Mouse (Mus musculus): ENCODE data around the gene Unc5a. TPM values are rescaled to one million over a fixed set of nuclear protein-coding genes. Genes with fewer than 3 reads are reported as not detected.

The Unc5a gene
- total RNA-seq, 2 experiments from 2014 or later = 56.2 to 60.2 TPM

DNA sequence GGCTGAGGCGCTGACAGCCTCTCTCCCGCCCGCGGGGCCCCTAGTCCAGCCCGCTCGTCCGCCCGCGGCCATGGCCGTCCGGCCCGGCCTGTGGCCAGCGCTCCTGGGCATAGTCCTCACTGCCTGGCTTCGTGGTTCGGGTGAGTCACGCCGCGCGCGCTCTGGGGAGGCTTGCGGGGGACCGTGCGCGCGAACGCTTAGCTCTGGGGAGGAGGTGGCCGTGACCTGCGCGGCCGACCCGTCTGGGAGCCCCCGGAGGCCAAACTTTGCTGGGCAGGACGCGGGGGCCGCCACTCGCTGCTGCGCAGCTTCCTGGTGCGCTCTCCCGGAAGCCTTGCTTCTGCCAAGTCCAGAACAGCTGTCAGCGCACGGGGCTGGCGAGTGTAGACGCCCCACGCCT is 381 bp downstream of the Unc5a start:
- intact Hi-C loops (cut with DNase I) = loop anchor here (5.0 kb wide), 1 partner anchor 142 kb away; no protein-coding TSS in a partner anchor
- peak in 1 of 2 experiments; percentile 71 for DNase-seq (ENCODE audit: extremely low spot score in 1 of 2, low spot score in 2 of 2)

DNA sequence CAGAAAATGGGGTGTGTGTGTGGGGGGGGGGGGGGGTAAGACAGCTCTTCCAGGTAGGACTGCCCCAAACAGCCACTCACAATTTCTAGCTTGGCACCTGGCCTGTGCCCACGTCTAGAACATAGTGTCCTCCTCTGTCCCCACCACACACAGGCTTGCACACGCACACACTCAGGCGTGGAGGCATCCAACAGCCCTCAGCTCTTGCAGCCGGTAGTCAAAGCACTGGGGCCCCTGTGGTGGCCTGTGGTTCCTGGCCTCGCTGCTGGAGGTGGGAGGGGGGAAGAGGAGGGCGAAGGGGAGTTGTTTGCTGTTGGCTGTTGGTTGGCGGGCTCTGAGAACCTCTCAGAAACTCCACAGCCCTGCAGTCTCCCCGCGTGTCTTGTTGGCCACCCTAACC is 920 bp downstream of the Unc5a start:
- intact Hi-C loops (cut with DNase I) = no loop called here
- DNase-seq (ENCODE audit: extremely low spot score in 1 of 2, low spot score in 2 of 2) = no peak

DNA sequence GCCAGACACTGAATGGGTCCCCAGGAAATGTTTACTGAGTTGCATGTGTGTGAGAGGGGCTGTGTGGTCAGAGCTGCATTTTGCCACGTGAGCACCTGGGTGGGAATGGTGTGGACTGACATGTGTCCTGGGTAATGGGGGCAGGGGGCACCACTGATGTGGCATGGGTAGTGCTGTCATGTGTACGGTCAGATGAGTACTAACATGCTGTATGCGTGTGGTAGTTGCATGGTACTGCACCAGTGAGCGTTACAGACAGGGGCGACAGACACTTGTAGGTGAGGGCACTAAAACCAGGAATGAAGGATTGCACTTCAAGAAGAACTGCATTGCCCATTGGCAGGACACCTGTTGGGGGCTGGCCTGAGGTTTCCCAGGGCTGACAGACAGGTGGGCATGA is 2.0 kb downstream of the Unc5a start:
- intact Hi-C loops (cut with DNase I) = no loop called here
- no peak for DNase-seq (ENCODE audit: extremely low spot score in 1 of 2, low spot score in 2 of 2)

DNA sequence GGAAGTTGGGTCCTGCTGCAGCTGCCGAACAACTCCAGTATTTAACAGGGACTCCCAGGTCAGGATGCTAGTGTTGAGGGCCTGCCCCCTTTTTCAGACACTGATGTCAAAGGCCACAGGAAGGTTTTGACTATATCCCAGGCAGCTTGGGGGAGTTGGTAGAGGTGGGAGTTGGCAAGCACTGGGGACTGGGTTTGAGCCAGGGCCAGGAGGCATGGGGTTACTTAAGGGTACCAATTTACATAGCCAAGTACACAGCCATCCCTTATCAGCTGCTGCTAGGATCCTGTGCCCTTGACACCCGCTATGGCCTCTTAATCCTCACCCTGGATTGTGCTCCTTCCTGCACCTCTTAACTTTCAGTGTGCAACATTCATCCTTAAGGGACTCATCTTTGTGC is 5.5 kb downstream of the Unc5a start:
- no peak for DNase-seq (ENCODE audit: extremely low spot score in 1 of 2, low spot score in 2 of 2)
- intact Hi-C loops (cut with DNase I) = no loop called here

DNA sequence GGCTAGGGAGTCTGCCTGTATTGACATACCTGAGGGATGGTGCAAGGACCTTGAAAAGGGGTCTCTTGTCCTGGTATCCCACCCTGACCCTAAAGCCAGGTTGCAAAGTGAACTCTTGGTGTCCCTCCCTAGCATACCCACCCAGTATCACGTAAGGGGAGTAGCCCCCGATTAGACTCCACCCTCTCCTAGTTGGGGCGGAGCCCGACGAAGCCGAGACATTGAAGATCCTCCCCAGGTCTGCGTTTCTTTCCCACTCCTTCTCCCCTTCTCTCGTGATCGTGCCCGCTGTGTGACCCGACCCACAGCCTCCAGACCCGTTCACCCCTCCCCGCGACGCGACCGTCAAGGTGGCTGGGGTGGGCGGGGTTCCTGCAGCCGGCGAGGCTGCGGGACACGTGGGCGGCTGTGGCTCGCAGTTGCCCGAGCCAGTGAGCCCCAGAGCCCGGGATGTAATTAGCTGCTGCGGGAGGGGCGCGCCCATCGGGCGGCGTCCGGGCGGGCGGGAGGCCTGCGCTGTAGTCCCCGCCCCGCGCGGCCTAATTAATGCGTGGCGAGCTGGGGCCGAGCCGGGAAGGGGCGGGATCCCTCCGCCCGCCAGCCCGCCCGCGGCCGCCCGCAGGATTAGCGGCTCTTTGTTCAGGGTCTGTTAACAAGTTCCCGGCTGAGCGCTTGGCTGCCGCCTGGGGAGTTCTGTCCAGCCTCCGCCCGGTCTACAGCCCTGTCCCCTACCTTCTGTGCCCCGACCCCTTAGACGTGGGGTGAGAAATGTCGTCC is 6.7 kb downstream of the Unc5a start:
- intact Hi-C loops (cut with DNase I) = no loop called here
- peak in 1 of 2 experiments; percentile 55 for DNase-seq (ENCODE audit: extremely low spot score in 1 of 2, low spot score in 2 of 2)

DNA sequence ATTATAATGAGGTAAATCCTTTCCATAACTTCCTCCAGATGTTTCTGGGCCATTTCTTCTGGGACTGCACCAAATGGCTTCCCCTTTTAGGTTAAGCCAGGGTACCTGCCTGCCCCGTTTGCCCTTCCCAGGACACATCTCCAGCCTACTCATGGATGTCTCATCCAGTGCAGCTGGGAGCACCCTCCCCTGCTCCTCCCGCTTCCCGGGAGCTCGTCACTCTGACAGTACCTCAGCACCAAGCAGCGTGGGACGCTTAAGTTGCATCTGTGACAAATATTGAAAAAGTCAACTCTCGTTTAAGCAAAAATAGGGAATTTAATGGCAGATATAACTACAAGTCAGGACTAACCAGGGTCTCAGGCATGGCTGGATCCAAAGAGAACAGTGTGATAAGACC is 8.1 kb downstream of the Unc5a start:
- intact Hi-C loops (cut with DNase I) = no loop called here
- DNase-seq (ENCODE audit: extremely low spot score in 1 of 2, low spot score in 2 of 2) = no peak

DNA sequence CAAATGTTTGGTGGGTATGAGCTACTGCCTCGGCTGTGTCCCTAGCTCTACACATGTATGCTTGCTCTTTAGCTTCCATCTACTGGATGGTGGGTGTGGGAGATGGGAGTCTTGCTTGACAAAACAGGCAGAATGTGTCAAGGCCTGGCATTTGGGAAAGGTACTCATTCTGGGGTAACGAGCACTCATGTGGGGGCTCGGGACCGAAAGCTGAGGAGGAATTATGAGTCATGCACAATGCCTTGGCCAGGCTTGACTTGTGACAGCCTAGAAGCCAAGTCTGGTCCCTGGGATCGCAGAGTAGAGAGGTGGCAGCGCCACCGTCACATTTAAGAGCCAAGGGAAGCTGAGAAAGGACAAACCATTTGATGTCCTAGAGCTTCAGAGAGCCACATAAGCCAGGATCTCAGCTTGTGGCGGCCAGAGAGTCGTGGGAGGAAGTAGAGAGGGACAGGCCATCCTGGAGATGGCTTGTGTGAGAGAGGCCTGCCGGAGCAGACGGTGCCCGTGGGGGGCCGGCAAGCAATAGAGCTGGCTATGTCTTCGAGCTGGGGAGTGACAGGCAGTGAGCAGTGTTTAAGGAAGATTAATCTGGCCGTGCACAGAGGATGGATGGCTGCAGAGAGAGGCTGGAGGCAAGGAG is 10.0 kb downstream of the Unc5a start:
- intact Hi-C loops (cut with DNase I) = no loop called here
- no peak for DNase-seq (ENCODE audit: extremely low spot score in 1 of 2, low spot score in 2 of 2)

DNA sequence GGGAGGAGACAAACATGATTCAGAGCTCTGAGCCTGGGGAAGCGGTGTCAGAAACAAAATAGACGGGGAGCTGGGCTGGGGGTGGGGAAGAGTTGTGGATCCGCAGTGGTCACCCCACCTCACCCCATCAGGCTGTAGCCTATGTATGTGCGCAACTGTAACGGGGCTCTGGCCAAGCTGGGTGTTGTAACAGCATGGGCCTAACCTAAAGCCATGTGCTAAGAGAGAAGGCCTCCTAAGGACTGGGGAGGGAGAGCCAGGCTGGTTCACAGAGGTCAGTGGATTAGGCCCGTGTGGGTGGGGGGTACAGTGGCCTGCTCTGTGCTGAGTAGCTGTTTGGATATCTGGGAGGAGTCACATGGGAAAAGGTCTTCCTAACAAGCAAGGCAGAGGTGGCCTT is 10.6 kb downstream of the Unc5a start:
- intact Hi-C loops (cut with DNase I) = no loop called here
- DNase-seq (ENCODE audit: extremely low spot score in 1 of 2, low spot score in 2 of 2) = no peak

DNA sequence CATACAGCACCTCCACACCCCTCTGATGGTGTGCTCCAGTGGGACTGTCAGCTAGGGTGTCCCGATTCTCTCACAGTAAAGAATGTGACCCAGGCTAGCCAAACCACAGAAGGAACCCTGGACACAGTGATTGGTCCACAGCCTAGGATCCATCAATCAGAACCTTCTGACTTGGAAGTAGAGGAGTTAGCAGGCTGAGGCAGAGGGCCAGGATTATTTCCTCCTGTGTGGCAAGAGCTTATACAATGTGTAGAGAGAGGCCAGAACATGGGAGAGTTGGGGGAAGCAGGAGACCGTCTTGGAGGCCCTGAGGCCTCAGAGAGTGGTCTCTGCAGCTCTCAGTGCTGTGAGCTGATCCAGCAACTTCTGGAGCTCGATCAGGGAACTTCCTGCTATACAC is 11.3 kb downstream of the Unc5a start:
- DNase-seq (ENCODE audit: extremely low spot score in 1 of 2, low spot score in 2 of 2) = no peak
- intact Hi-C loops (cut with DNase I) = no loop called here

DNA sequence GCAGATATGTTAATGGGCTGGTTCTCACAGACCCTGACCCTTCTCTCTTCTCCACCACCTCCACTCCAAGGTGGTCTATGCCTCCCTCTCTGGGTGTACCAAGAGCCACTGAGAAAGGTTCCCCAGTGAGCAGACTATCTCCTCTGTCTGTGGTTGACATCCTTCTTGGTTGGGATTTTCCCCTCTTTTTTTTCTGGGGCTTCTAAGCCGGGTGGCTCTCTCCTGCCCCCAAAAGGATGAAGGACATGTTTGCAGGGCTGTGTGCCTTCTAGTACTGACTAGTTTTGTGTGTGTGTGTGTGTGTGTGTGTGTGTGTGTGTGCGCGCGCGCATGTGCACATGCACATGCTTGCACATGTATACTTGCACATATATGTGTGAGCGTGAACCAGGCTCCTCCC is 16.0 kb downstream of the Unc5a start:
- no peak for DNase-seq (ENCODE audit: extremely low spot score in 1 of 2, low spot score in 2 of 2)
- intact Hi-C loops (cut with DNase I) = no loop called here

DNA sequence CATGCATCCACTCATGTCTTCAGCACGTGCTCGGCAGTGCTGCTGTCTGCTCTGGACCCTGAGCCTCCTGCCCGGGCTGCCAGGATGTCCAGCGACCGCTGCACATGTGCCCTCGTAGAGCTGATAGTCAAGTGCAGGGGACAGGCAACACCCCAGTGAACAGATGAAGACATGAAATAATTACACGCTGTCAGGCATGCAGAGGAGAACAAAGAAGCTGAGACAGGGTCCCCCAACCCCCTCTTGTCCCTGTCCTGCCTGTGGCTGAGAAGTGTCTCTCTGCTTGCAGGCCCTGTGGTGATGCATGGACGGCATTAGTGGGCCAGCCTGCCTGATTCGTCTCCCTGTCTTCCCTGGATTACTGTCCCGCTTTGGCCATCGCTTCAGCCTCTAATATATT is 18.3 kb downstream of the Unc5a start:
- DNase-seq (ENCODE audit: extremely low spot score in 1 of 2, low spot score in 2 of 2) = no peak
- intact Hi-C loops (cut with DNase I) = no loop called here

DNA sequence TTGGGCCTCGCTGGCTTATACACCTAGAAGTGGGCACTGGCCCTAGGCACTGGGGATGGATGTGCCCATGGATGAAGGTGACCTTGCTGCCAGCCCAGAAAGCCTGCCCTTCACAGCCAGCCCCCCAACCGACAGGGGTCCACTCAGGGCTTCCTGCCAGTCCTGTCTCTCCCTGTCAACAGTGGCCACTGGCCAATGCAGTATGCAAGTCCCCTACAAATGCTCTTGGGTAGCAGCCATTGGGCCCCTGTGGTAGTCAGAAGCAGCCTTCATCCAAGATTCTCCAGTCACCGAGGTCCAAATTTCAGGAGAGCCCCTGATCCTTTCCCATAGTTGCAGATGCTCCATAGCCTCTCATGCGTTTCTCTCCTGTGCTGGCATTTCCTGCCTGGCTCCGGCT is 19.4 kb downstream of the Unc5a start:
- intact Hi-C loops (cut with DNase I) = no loop called here
- DNase-seq (ENCODE audit: extremely low spot score in 1 of 2, low spot score in 2 of 2) = peak in 1 of 2 experiments; percentile 28

DNA sequence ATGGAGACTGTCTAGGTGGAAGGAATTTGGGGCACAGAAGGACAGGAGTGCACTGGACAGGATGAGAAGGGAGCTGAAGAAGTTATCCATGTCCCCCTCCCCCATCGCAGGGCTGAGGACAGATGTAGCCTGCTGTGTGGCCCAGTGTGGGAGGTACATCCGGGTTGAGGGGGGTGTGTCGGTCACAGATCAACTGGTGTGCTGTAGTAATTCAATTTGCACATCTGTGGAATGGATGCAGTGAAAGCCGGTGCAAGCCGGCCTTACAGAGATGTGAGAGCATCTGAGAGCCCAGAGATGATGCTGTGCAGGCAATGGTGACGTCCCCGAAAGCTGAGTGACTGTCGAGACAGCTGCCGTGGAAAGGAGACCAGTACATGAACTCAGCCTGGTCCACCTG is 20.3 kb downstream of the Unc5a start:
- no peak for DNase-seq (ENCODE audit: extremely low spot score in 1 of 2, low spot score in 2 of 2)
- intact Hi-C loops (cut with DNase I) = no loop called here

DNA sequence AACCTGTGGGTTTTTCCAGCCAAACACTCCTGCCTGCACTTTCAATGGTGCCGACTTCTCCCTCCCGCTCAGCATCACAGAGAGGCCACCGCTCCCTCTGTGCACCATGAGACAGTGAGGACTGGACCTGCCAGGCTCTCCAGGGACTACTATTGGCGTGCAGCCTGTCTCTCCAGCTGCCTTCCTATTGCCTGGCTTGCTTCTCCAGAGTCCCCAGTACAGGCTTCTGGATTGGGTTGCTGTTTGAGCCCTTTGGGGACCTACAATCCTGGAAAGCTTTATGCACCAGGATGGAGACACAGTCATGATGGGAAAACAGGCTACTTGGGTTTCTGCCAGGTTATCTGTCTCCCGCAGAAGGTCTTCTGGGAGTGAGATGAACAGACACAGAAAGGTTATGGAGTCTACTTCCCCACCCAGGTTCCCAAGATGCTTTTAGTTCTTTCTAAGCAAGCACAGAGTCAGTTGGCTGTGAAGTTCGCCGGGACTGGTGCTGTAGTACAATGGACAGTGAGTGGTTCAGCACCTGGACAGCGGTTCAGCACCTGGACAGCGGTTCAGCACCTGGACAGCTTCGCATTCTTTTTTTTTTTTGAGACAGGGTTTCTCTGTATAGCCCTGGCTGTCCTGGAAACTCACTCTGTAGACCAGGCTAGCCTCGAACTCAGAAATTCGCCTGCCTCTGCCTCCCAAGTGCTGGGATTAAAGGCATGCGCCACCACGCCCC is 21.5 kb downstream of the Unc5a start:
- peak in 1 of 2 experiments; percentile 38 for DNase-seq (ENCODE audit: extremely low spot score in 1 of 2, low spot score in 2 of 2)
- intact Hi-C loops (cut with DNase I) = no loop called here

DNA sequence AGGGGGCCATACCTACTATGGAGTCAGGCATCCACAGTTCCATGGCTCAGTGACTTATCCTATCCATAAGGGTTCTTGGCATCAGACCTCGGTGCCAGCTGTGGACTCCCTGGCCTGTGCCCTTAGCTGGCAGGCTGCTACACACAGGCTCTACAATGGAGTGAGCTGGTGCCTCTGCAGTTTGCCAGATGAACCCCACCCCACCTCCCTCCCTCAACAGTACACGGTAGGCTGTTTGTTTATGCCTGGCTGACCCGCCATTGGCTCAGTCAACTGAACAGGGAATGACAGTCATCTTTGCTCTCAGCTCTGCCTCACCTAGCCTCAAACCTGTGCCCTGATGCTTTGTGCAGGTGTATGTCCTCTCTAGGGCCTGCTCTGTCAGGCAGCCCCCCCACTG is 26.3 kb downstream of the Unc5a start:
- intact Hi-C loops (cut with DNase I) = no loop called here

DNA sequence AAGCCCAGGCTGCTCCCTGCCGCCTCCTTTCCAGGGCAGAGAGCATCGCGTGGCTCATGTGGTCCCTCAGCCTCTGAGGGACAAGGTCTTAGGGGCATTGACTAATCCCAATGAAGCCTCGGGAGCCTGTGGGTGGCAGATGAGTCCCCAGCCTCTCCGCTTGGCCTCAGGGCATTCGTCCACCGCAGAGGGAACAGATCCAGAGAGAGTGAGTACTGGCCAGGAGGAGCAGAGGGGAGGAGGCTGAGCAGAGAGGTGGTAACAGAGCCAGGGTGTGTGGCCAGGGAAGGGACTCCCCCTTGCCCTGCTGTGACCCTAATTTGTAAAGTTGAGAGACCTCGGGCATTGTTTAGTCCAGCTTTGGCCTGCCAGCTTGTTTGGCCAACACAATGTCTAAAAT is 29.6 kb downstream of the Unc5a start:
- intact Hi-C loops (cut with DNase I) = no loop called here
- DNase-seq (ENCODE audit: extremely low spot score in 1 of 2, low spot score in 2 of 2) = no peak

More for the DNA sequence above, 26.3 kb downstream of the Unc5a start:
- no peak for DNase-seq (ENCODE audit: extremely low spot score in 1 of 2, low spot score in 2 of 2)

DNA sequence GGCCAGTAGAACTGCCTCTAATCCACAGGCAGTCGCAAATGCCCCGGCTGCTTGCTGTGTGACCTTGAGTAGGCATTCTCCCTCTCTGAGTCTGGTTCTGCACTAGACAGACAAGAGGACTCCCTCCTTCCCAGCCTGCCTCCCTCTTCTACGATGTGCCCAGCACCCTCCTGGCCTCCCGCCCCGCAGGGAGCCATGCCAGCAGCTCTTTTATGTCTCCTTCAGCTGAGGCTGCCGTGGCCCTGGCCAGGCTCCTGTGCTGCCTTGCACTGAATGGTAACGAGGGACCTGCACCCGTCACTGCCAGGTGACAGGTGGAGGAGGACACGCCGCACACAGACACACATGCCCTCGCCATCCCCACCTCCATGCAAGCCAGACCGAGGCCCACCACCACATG is 31.7 kb downstream of the Unc5a start:
- intact Hi-C loops (cut with DNase I) = no loop called here
- no peak for DNase-seq (ENCODE audit: extremely low spot score in 1 of 2, low spot score in 2 of 2)

DNA sequence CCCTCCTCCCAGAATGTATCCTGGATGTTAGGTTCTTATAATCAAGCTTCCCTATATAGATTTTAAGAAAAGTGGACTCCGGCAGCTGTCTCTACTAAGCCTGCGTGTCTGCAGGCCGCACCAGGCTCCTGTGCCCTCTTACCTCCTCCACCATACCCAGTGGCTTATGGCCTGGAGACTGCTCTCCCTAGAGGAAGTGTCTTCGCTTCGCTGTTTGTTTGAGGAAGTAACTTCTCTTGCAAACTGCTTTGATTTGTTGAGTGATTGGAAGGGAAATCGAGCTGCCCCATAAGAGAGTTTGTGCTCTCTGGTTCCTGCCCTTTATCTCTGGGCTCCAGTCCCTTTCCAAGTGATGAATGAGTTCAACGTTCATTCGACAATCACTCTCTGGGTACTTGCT is 33.8 kb downstream of the Unc5a start:
- DNase-seq (ENCODE audit: extremely low spot score in 1 of 2, low spot score in 2 of 2) = no peak
- intact Hi-C loops (cut with DNase I) = no loop called here

DNA sequence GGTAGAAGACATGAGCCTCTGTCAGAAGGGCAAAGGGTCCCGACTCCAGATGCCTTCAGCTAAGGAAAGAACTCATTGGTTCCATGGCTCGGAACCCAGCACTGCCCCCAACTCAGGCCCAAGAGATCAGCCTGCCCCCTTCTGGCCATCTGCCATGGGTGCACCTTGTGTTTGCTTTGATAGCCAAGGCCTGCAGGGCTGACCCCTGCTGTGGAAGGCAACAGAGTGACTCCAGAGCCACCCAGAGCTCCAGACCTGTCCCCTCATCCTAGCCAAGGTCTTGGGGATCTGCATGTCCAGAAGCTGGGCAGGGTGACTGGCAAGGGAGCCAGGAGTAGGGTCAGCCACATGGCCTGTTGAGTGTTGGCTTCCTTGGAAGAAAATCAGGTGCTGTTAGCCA is 34.4 kb downstream of the Unc5a start:
- intact Hi-C loops (cut with DNase I) = no loop called here
- no peak for DNase-seq (ENCODE audit: extremely low spot score in 1 of 2, low spot score in 2 of 2)

DNA sequence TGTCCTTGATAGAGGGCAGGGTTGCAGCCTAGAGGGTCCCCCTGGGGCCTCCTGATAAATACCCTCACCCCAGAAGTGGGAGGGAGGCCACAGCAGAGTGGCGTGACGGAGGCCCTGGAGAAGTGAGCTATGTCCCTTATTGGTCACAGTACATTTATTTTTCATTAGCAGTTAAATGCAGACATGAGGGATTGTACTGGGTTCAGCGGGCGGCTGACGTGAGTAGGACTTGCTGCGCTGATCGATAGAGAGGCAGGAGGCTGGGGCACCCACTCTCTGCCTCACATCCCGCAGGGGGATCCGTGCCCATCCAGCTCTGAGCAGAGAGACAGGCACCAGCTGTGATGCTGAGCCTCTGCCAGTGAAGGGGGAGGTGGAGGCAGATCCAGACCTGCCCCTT is 38.2 kb downstream of the Unc5a start:
- intact Hi-C loops (cut with DNase I) = no loop called here
- no peak for DNase-seq (ENCODE audit: extremely low spot score in 1 of 2, low spot score in 2 of 2)
